Mouse (Mus musculus) kidney, postnatal 10 days (tissue): ENCODE data around the gene Phlda3.

Experiments
- DNase-seq: peaks from one replicate; pipeline ENCODE4 v3.0.0; 2021; ENCODE audit warnings: mixed read lengths

The Phlda3 gene

GRCm38 (mm10) chr1:135765645-135766591 is at the start of gene Phlda3:
TSS of gene Phlda3 (plus strand) at chr1:135766119.
- peak; percentile 90 for DNase-seq

GRCm38 (mm10) chr1:135719486-135719885 is 46.4 kb upstream of the Phlda3 start:
- DNase-seq, result peak; percentile 82

- no peak for DNase-seq
Observed at GRCm38 (mm10) chr1:135719983-135720382, 45.9 kb upstream of the Phlda3 start, which contains the start of gene Csrp1. TSS of gene Csrp1 (plus strand) at chr1:135720061.

- DNase-seq, result no peak
Observed at GRCm38 (mm10) chr1:135723016-135723415, 42.9 kb upstream of the Phlda3 start.

- DNase-seq, result no peak
Observed at GRCm38 (mm10) chr1:135724134-135724533, 41.8 kb upstream of the Phlda3 start.

- no peak for DNase-seq
Observed at GRCm38 (mm10) chr1:135725324-135725723, 40.6 kb upstream of the Phlda3 start.

GRCm38 (mm10) chr1:135725936-135726335 is 40.0 kb upstream of the Phlda3 start:
- peak; percentile 76 for DNase-seq

GRCm38 (mm10) chr1:135728631-135729366 is 37.1 kb upstream of the Phlda3 start:
- peak; percentile 93 for DNase-seq

GRCm38 (mm10) chr1:135729367-135729713 is 36.6 kb upstream of the Phlda3 start:
- DNase-seq, result peak; percentile 74

- DNase-seq, result no peak
Observed at GRCm38 (mm10) chr1:135729821-135730220, 36.1 kb upstream of the Phlda3 start.

GRCm38 (mm10) chr1:135730296-135730695 is 35.6 kb upstream of the Phlda3 start:
- DNase-seq, result peak; percentile 53

- no peak for DNase-seq
Observed at GRCm38 (mm10) chr1:135731393-135731792, 34.5 kb upstream of the Phlda3 start.

GRCm38 (mm10) chr1:135731897-135732684 is 33.8 kb upstream of the Phlda3 start:
- peak; percentile 71 for DNase-seq

- DNase-seq, result peak; percentile 66
Observed at GRCm38 (mm10) chr1:135734225-135734937, 31.5 kb upstream of the Phlda3 start.

- peak; percentile 47 for DNase-seq
Observed at GRCm38 (mm10) chr1:135735460-135735859, 30.5 kb upstream of the Phlda3 start.

GRCm38 (mm10) chr1:135744987-135745386 is 20.9 kb upstream of the Phlda3 start:
- peak; percentile 54 for DNase-seq

GRCm38 (mm10) chr1:135746248-135746647 is 19.7 kb upstream of the Phlda3 start:
- no peak for DNase-seq

GRCm38 (mm10) chr1:135752737-135753348 is 13.1 kb upstream of the Phlda3 start:
- peak; percentile 97 for DNase-seq

GRCm38 (mm10) chr1:135755287-135755686 is 10.6 kb upstream of the Phlda3 start:
- DNase-seq, result peak; percentile 72

GRCm38 (mm10) chr1:135755913-135756312 is 10.0 kb upstream of the Phlda3 start:
- no peak for DNase-seq

- no peak for DNase-seq
Observed at GRCm38 (mm10) chr1:135757287-135757686, 8.6 kb upstream of the Phlda3 start.

GRCm38 (mm10) chr1:135759685-135760084 is 6.2 kb upstream of the Phlda3 start:
- DNase-seq, result no peak
